Mouse (Mus musculus) erythroblast, embryonic 14.5 days (primary cell): ENCODE data around the gene Ddx28.

Source experiments
- GATA1 ChIP-seq: IDR thresholded peaks from 2 replicates; pipeline ENCODE4 v1.6.1; 2012; ENCODE audit warnings: low read length, inconsistent platforms, mixed read lengths
- TAL1 ChIP-seq: IDR thresholded peaks from 3 replicates; pipeline ENCODE4 v1.6.1; 2012; ENCODE audit warnings: low read length, inconsistent platforms, mixed read lengths

- TF ChIP-seq GATA1 (no peak), TAL1 (no peak)
Observed at GRCm38 (mm10) chr8:106022483-106022882, 10.8 kb upstream of the Ddx28 start.
